Mouse (Mus musculus) G1E (cell line): Measurements from ENCODE around the gene Gnl2.

Source experiments
- CTCF ChIP-seq: IDR thresholded peaks from 2 replicates; pipeline ENCODE4 v1.5.1; 2012; ENCODE audit warnings: low read depth, low read length, inconsistent platforms, mixed read lengths
- GATA1 ChIP-seq: IDR thresholded peaks from 2 replicates; pipeline ENCODE4 v1.6.1; 2012; ENCODE audit warnings: borderline replicate concordance, low read length, inconsistent platforms, mixed read lengths
- GATA2 ChIP-seq: IDR thresholded peaks from 2 replicates; pipeline ENCODE4 v1.6.1; 2012; ENCODE audit warnings: low read depth, low read length, inconsistent platforms, borderline replicate concordance
- POLR2AphosphoS5 ChIP-seq: IDR thresholded peaks from 2 replicates; pipeline ENCODE4 v1.6.1; 2012; ENCODE audit warnings: low read depth, low read length, inconsistent platforms; ENCODE audit not compliant: insufficient replicate concordance
- TAL1 ChIP-seq: conservative IDR thresholded peaks from 2 replicates; pipeline ENCODE4 v1.6.1; 2012; ENCODE audit warnings: low read depth, low read length, inconsistent platforms, mixed read lengths

DNA sequence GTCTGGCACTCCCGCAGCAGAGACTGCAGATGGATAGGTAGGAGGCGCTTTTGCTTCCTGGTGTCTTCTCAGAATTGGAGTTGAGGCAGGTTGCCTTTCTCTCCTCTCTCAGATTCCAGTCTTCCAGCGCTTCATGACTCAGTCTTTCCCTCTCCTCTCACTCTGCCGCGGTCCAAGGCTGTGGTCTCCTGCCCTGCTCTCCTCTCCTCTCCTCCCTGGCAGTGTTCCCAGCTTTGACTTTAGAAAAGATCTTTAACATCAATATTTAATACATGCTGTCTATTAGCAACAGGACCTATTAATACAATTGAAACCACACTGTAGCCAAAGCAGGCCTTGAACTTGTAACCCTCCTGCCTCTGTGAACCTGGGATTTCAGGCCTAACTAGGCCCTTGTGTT, 79.7 kb downstream of the Gnl2 start:
- TF ChIP-seq CTCF (no peak), GATA1 (no peak), TAL1 (no peak), POLR2AphosphoS5 (no peak), GATA2 (no peak)
